In the genomic region with DNA sequence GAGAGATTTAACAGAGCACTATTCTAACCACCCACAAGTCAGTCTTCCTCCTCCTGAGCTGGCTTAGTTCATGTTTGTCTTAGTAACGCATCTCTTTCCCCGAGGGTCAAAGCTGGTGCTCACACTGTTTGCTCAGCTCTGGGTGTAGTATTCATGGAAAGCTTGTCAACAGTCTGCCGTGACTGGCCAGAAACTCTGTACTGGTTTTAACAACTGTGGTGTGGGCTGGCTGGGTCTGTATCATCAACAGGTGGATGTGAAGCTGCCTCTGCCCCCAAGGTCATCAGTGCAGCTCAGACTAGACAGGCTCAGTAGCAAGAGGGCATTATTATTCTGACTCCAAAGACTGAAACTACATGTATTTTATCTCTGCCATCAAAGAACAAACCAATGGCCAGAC, we compare ENCODE assay signal across 27 mouse cellular contexts.
DNase-seq lines count a peak whose midpoint lies in the region; ATAC-seq and TF ChIP-seq lines count a peak whose summit lies in the region.
"Had no signal": no experiment of that assay in that cellular context is flagged by ENCODE, and none has a peak within 500 bp of the region (broad histone marks: within the 10 kb centered on the region; RNA-seq: fewer than 3 reads in every experiment).

No protein-coding gene starts in this region.

- no peak for TF ChIP-seq CTCF in stomach, postnatal 0 days (IDR thresholded peaks at IDR 0.05; ENCODE audit: low read depth)

- WGBS in liver, embryonic 13.5 days (ENCODE audit: insufficient replicate concordance): 65% methylated on average over 3 of the region's 3 CpGs
- 55% methylated on average over 3 of the region's 3 CpGs for WGBS in liver, embryonic 16.5 days (ENCODE audit: insufficient replicate concordance)
- 54% methylated on average over 3 of the region's 3 CpGs for WGBS in stomach, postnatal 0 days
- WGBS in hindbrain, embryonic 13.5 days: 87% methylated on average over 3 of the region's 3 CpGs

- no peaks in the 10 kb centered on the region for H3K27me3 ChIP-seq in liver, embryonic 13.5 days
- H3K27me3 ChIP-seq in liver, embryonic 16.5 days (ENCODE audit: control insufficient read depth, insufficient read depth, low read depth, low read length): no peaks in the 10 kb centered on the region
- no peaks in the 10 kb centered on the region for H3K27me3 ChIP-seq in stomach, postnatal 0 days (ENCODE audit: control insufficient read depth, insufficient read depth, low read length)
- H3K27me3 ChIP-seq in hindbrain, embryonic 13.5 days: no peaks in the 10 kb centered on the region
- H3K27me3 ChIP-seq: embryonic facial prominence, embryonic 13.5 days; forebrain, embryonic 12.5 days; forebrain, embryonic 15.5 days; heart, embryonic 13.5 days; hindbrain, embryonic 15.5 days had no signal

- H3K9me3 ChIP-seq in liver, embryonic 13.5 days (replicated peaks): no peaks in the 10 kb centered on the region
- H3K9me3 ChIP-seq in liver, embryonic 16.5 days (replicated peaks; ENCODE audit: control insufficient read depth, low read length): no peaks in the 10 kb centered on the region
- no peaks in the 10 kb centered on the region for H3K9me3 ChIP-seq in stomach, postnatal 0 days (ENCODE audit: control insufficient read depth, low read length)
- H3K9me3 ChIP-seq in hindbrain, embryonic 13.5 days: no peaks in the 10 kb centered on the region
- H3K9me3 ChIP-seq: embryonic facial prominence, embryonic 10.5 days; embryonic facial prominence, embryonic 13.5 days; forebrain, embryonic 12.5 days; forebrain, embryonic 15.5 days; heart, embryonic 10.5 days; heart, embryonic 13.5 days; hindbrain, embryonic 15.5 days had no signal

- H3K4me2 ChIP-seq in liver, embryonic 13.5 days: no peak overlapping the region
- no peak overlapping the region for H3K4me2 ChIP-seq in liver, embryonic 16.5 days (ENCODE audit: low read depth, low read length)
- H3K4me2 ChIP-seq in stomach, postnatal 0 days (replicated peaks; ENCODE audit: low read depth): no peak overlapping the region
- H3K4me2 ChIP-seq in hindbrain, embryonic 13.5 days: no peak overlapping the region
- H3K4me2 ChIP-seq: embryonic facial prominence, embryonic 13.5 days; forebrain, embryonic 12.5 days; forebrain, embryonic 15.5 days; heart, embryonic 13.5 days; hindbrain, embryonic 15.5 days had no signal

- H3K36me3 ChIP-seq in liver, embryonic 13.5 days: no peaks in the 10 kb centered on the region
- no peaks in the 10 kb centered on the region for H3K36me3 ChIP-seq in liver, embryonic 16.5 days (ENCODE audit: control insufficient read depth, insufficient read depth)
- no peaks in the 10 kb centered on the region for H3K36me3 ChIP-seq in stomach, postnatal 0 days (ENCODE audit: control insufficient read depth, insufficient read depth, low read length)
- no peaks in the 10 kb centered on the region for H3K36me3 ChIP-seq in hindbrain, embryonic 13.5 days
- H3K36me3 ChIP-seq: forebrain, embryonic 15.5 days; heart, embryonic 10.5 days; hindbrain, embryonic 15.5 days had no signal

- H3K27ac ChIP-seq in liver, embryonic 13.5 days: no peak overlapping the region
- no peak overlapping the region for H3K27ac ChIP-seq in liver, embryonic 16.5 days (ENCODE audit: low read length)
- H3K27ac ChIP-seq in stomach, postnatal 0 days (replicated peaks): no peak overlapping the region
- no peak overlapping the region for H3K27ac ChIP-seq in hindbrain, embryonic 13.5 days
- H3K27ac ChIP-seq: embryonic facial prominence, embryonic 10.5 days; embryonic facial prominence, embryonic 13.5 days; forebrain, embryonic 12.5 days; forebrain, embryonic 15.5 days; heart, adult 2 months; heart, embryonic 10.5 days; heart, embryonic 13.5 days; hindbrain, embryonic 15.5 days had no signal

- no peak overlapping the region for H3K4me3 ChIP-seq in liver, embryonic 13.5 days (replicated peaks)
- no peak overlapping the region for H3K4me3 ChIP-seq in liver, embryonic 16.5 days (ENCODE audit: low read depth, low read length)
- H3K4me3 ChIP-seq in stomach, postnatal 0 days (ENCODE audit: low read depth, low read length): no peak overlapping the region
- H3K4me3 ChIP-seq in hindbrain, embryonic 13.5 days: no peak overlapping the region
- H3K4me3 ChIP-seq: embryonic facial prominence, embryonic 10.5 days; embryonic facial prominence, embryonic 13.5 days; erythroblast, embryonic 14.5 days; forebrain, embryonic 12.5 days; forebrain, embryonic 15.5 days; heart, adult 2 months; heart, embryonic 10.5 days; heart, embryonic 13.5 days; hindbrain, embryonic 15.5 days had no signal

- peak; percentile 51; the same call in 1 of the 2 replicates for ATAC-seq in liver, embryonic 13.5 days (ENCODE audit: low read depth)
- ATAC-seq in liver, embryonic 16.5 days (ENCODE audit: low read depth): peak; percentile 76
- no peak for ATAC-seq in stomach, postnatal 0 days (ENCODE audit: low FRiP score, low TSS enrichment)
- no peak for ATAC-seq in hindbrain, embryonic 13.5 days (ENCODE audit: low FRiP score)
- ATAC-seq in megakaryocyte progenitor cell, adult 5-6 weeks (replicated peaks; ENCODE audit: poor library complexity): no peak
- ATAC-seq: CD4-positive, CD25-positive, alpha-beta regulatory T cell, adult 4 months; forebrain, embryonic 15.5 days had no signal

- no peaks in the 10 kb centered on the region for H3K4me1 ChIP-seq in liver, embryonic 13.5 days (replicated peaks)
- H3K4me1 ChIP-seq in liver, embryonic 16.5 days (ENCODE audit: control insufficient read depth, low read depth, low read length): no peaks in the 10 kb centered on the region; the same call in 1 of the 2 replicates
- no peaks in the 10 kb centered on the region for H3K4me1 ChIP-seq in stomach, postnatal 0 days (replicated peaks; ENCODE audit: control insufficient read depth, insufficient read depth)
- H3K4me1 ChIP-seq in hindbrain, embryonic 13.5 days (replicated peaks): no peaks in the 10 kb centered on the region
- H3K4me1 ChIP-seq: embryonic facial prominence, embryonic 13.5 days; forebrain, embryonic 15.5 days; heart, embryonic 10.5 days; heart, embryonic 13.5 days; hindbrain, embryonic 15.5 days had no signal

- no peak for TF ChIP-seq EP300 in stomach, postnatal 0 days (optimal IDR thresholded peaks at IDR 0.05)

- no peak for DNase-seq in liver, embryonic 13.5 days
- no peak for DNase-seq in liver
- peak; percentile 29 for DNase-seq in stomach, postnatal 0 days (ENCODE audit: low spot score)
- DNase-seq: adrenal gland, adult 2 months; adrenal gland, postnatal 25 days; cerebellum, adult 11-12 months; cerebellum, adult 8-10 months; cerebellum, postnatal 10 days; cerebellum, postnatal 36 days; embryo, embryonic 11 days; gastrocnemius, postnatal 10 days; gastrocnemius, postnatal 36 days; heart, adult 2 months; heart, postnatal 14 days; heart, postnatal 4 days had no signal

- no peak overlapping the region for H3K9ac ChIP-seq in liver, embryonic 13.5 days
- H3K9ac ChIP-seq in liver, embryonic 16.5 days (ENCODE audit: low read depth, low read length): no peak overlapping the region
- no peak overlapping the region for H3K9ac ChIP-seq in stomach, postnatal 0 days (ENCODE audit: low read length)
- H3K9ac ChIP-seq in hindbrain, embryonic 13.5 days: no peak overlapping the region
- H3K9ac ChIP-seq: embryonic facial prominence, embryonic 13.5 days; forebrain, embryonic 12.5 days; forebrain, embryonic 15.5 days; heart, embryonic 13.5 days; hindbrain, embryonic 15.5 days had no signal

Comparison
In these comparisons a context has a peak if more than half of its experiments do, and no peak if none do; other contexts are left out.
1. ATAC-seq: peak in liver, embryonic 13.5 days (single experiment) and liver, embryonic 16.5 days (single experiment); none in stomach, postnatal 0 days (single experiment), hindbrain, embryonic 13.5 days (single experiment) and megakaryocyte progenitor cell, adult 5-6 weeks (single experiment).